Mouse (Mus musculus): ENCODE data around the gene Mylk. TPM values are rescaled to one million over a fixed set of nuclear protein-coding genes. Genes with fewer than 3 reads are reported as not detected.

Gene Mylk
- polyA plus RNA-seq, 1 experiment = not detected

DNA sequence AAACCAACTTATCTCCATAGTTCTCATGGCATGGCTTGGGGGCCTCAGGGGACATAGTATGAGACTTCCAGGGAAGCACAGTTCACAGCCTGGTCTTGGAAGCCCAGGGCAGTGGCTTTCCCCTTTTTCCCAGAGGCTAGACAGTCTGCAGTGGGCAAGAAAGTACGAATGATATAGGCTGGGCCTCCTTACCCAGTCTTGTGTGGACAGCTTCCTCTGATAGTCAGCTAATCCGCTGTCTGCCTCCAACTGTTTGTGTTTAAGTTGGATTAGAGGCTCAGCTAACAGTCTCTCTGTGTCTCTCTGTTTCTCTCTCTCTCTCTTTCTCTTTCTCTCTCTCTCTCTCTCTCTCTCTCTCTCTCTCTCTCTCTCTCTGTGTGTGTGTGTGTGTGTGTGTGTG, 156.0 kb downstream of the Mylk start:
- WGBS = 79% methylated on average over 2 of the region's 2 CpGs
- Histone ChIP-seq H3K27ac (ENCODE audit: insufficient read depth, low read depth, low read length) (no peak overlapping the region), H3K4me1 (ENCODE audit: control insufficient read depth, insufficient read depth, low read length) (no peaks in the 10 kb centered on the region), H3K4me3 (ENCODE audit: insufficient read depth, low read depth, low read length) (no peak overlapping the region)
- TF ChIP-seq CTCF (IDR thresholded peaks at IDR 0.05; ENCODE audit: insufficient read depth, low read depth, low read length) (no peak), POLR2A (IDR thresholded peaks at IDR 0.05; ENCODE audit: insufficient read depth, low read depth, low read length) (no peak)

DNA sequence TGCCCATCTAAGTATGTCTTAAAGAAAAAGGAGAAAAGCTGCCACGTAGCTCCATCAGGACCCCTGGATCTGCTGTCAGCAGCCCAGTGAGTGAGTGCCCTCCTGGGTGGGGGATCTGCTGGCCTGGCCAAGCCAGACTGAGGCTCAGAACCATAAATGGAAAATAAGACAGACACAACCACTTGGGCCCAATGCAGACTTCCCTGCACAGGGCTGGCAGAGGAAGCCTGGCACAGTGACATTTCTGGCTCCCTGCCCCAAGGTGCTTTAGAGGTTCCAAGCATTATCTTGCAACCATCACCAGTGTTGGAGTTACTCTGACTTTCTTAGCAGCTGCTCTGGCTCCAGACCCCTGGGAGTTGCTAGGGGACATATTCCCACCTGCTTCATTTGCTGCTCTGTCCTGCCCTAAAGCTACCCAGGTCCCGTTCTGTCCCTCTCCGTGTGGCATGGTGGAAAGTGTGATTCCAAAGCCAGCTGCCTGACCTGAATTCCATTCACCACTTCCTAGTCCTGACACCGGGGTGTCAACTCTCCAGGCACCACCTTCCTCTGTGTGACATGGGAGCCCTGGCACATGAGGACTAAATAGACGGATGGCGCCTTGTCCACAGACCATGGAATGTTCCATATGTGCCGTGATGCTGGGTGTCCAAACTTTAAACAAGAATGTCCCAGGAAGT, 156.7 kb downstream of the Mylk start:
- H3K4me1 ChIP-seq (ENCODE audit: control insufficient read depth, insufficient read depth, low read length) = no peaks in the 10 kb centered on the region
- no peak overlapping the region for H3K4me3 ChIP-seq (ENCODE audit: insufficient read depth, low read depth, low read length)
- H3K27ac ChIP-seq (ENCODE audit: insufficient read depth, low read depth, low read length) = no peak overlapping the region
- 78% methylated on average over 7 of the region's 7 CpGs for WGBS
- TF ChIP-seq POLR2A (IDR thresholded peaks at IDR 0.05; ENCODE audit: insufficient read depth, low read depth, low read length) (no peak), CTCF (IDR thresholded peaks at IDR 0.05; ENCODE audit: insufficient read depth, low read depth, low read length) (no peak)

DNA sequence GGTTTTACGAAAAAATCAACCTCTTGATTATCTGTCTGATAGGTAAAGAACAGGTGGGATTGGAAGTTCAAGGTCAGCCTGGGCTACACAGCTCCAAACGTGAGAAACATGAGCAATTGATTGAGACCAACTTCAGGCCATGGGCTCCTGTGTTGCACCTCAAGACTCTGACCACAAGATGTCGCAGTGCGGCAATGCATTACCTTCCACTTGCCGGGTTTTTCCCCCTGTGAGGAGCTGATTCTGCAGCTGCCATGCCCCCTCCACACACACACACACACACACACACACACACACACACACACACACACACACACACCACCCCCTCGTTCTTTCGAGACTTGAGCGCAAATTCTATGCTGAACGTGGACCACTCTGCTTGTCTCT, 157.3 kb downstream of the Mylk start:
- whole genome bisulfite sequencing = 4% methylated on average over 9 of the region's 9 CpGs
- H3K4me3 ChIP-seq (ENCODE audit: insufficient read depth, low read depth, low read length) = no peak overlapping the region
- no peaks in the 10 kb centered on the region for H3K4me1 ChIP-seq (ENCODE audit: control insufficient read depth, insufficient read depth, low read length)
- no peak overlapping the region for H3K27ac ChIP-seq (ENCODE audit: insufficient read depth, low read depth, low read length)
- TF ChIP-seq CTCF (IDR thresholded peaks at IDR 0.05; ENCODE audit: insufficient read depth, low read depth, low read length) (peak; percentile 73), POLR2A (IDR thresholded peaks at IDR 0.05; ENCODE audit: insufficient read depth, low read depth, low read length) (no peak)

DNA sequence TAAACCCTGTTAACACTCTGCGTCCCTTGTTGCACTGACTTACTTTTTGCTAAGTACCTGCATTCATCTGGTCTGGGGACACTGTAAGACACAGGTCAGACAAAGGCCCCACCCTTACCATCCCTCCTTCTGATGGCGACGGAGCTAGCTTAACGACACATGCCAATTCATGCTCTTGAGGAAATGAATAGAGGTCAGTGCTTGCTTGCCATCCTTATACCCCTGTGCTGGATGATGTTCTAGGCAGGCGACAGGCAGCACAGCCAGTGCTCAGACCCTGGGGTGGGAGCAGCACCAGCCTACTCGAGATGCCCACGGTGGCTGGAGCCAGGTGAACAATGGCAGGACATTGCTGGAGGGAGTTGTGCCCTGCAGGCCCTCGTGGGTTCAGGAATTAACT, 157.8 kb downstream of the Mylk start:
- Histone ChIP-seq H3K4me3 (ENCODE audit: insufficient read depth, low read depth, low read length) (no peak overlapping the region), H3K4me1 (ENCODE audit: control insufficient read depth, insufficient read depth, low read length) (no peaks in the 10 kb centered on the region), H3K27ac (ENCODE audit: insufficient read depth, low read depth, low read length) (no peak overlapping the region)
- no peak for TF ChIP-seq CTCF (IDR thresholded peaks at IDR 0.05; ENCODE audit: insufficient read depth, low read depth, low read length)
- TF ChIP-seq POLR2A (IDR thresholded peaks at IDR 0.05; ENCODE audit: insufficient read depth, low read depth, low read length) = no peak
- WGBS = 83% methylated on average over 8 of the region's 8 CpGs

DNA sequence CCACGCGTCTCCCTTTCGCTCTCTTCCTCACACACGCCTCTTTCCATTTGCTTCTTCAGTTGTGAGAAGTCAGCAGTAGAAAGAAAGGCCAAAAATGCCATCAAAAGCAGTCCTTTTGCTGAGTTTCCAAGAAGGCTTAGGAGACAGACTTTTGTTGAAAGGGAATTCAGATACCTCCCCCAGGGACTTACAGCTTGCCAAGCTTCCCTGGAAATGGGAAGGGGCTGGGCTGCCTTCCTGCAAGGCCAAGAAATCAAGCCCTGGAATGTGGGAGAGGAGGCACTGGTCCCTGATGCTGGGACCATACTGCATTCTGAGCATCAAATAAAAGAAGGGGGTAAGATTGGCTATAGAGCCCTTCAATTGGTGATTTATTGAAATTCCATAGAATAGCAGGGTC, 159.9 kb downstream of the Mylk start:
- 84% methylated on average over 4 of the region's 4 CpGs for WGBS
- no peak for TF ChIP-seq CTCF (IDR thresholded peaks at IDR 0.05; ENCODE audit: insufficient read depth, low read depth, low read length)
- no peak for TF ChIP-seq POLR2A (IDR thresholded peaks at IDR 0.05; ENCODE audit: insufficient read depth, low read depth, low read length)
- Histone ChIP-seq H3K27ac (ENCODE audit: insufficient read depth, low read depth, low read length) (no peak overlapping the region), H3K4me1 (ENCODE audit: control insufficient read depth, insufficient read depth, low read length) (no peaks in the 10 kb centered on the region), H3K4me3 (ENCODE audit: insufficient read depth, low read depth, low read length) (no peak overlapping the region)

DNA sequence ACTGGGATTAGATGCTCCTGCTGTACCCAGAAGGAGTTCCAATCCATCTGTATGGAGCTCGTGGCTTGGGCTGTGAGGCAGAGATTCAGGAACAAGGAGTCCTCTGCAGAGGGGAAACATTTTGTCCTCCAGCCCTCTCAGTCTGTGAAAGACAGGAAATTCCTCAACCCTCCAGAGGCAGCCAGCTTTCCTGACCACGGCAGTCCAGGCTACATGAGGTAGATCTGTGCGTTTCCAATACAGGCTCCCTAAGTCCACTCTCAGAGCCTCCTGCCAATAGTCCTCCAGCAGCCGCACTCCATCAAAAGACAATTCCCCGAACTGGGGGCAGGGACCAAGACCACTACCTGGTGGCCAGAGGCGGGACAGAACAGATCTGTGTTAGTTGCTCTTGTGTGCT, 164.4 kb downstream of the Mylk start:
- H3K4me1 ChIP-seq (ENCODE audit: control insufficient read depth, insufficient read depth, low read length) = no peaks in the 10 kb centered on the region
- no peak for TF ChIP-seq CTCF (IDR thresholded peaks at IDR 0.05; ENCODE audit: insufficient read depth, low read depth, low read length)
- no peak overlapping the region for H3K27ac ChIP-seq (ENCODE audit: insufficient read depth, low read depth, low read length)
- 84% methylated on average over 6 of the region's 6 CpGs for WGBS
- no peak overlapping the region for H3K4me3 ChIP-seq (ENCODE audit: insufficient read depth, low read depth, low read length)

DNA sequence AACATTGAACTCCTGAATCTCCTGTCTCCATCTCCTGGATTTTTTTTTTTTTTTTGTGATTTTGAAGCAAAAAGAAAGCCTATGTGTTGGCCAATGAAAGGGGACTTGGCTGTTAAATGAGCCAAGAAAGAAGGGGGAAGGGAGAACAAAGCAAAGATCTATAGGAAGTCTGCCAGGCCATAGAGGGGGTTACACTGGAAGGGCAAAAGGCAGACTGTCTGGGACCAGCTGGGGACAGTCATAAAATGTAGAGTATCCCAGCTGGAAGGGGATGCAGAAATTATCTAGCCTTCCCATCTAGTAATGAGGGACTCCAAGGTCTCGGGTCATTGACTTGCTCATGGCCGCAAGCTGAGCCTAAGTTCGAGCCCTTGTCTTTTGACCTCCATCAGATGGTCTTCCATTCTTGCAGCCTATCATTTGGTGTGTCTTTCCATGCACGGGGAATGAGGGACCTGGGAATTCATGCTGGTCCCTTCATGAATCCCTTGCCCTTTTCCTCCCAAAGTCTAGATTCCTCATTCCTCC, 172.4 kb downstream of the Mylk start:
- Histone ChIP-seq H3K27ac (ENCODE audit: insufficient read depth, low read depth, low read length) (no peak overlapping the region), H3K4me3 (ENCODE audit: insufficient read depth, low read depth, low read length) (no peak overlapping the region), H3K4me1 (ENCODE audit: control insufficient read depth, insufficient read depth, low read length) (peaks cover 5% of the 10 kb centered on the region; the same call in 1 of the 2 replicates)
- TF ChIP-seq CTCF (IDR thresholded peaks at IDR 0.05; ENCODE audit: insufficient read depth, low read depth, low read length) (no peak), POLR2A (IDR thresholded peaks at IDR 0.05; ENCODE audit: insufficient read depth, low read depth, low read length) (no peak)
- 93% methylated on average over 4 of the region's 4 CpGs for WGBS

DNA sequence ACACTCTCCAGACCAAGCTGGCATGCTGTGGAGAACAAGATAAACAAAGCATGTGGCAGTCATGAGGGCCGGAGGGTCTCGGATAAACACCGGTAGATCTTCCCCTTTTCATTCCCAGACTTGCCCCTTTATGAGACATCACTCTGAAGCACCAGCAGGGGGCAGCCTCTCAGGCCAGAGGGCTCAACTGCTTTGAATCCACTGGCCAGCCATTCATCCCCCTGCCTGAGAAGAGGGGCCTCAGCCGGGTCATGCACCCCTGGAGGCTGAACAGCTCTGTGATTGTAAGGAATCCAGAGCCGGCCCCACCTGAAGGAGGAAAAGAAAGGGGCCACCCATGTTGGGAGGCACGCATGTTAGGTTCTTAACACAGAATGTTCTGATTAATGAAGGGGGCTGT, 175.2 kb downstream of the Mylk start:
- H3K27ac ChIP-seq (ENCODE audit: insufficient read depth, low read depth, low read length) = no peak overlapping the region
- TF ChIP-seq CTCF (IDR thresholded peaks at IDR 0.05; ENCODE audit: insufficient read depth, low read depth, low read length) (0 out of 2 replicates have a peak, but pooled peaks have one; percentile 38), POLR2A (IDR thresholded peaks at IDR 0.05; ENCODE audit: insufficient read depth, low read depth, low read length) (no peak)
- peaks cover 9% of the 10 kb centered on the region for H3K4me1 ChIP-seq (ENCODE audit: control insufficient read depth, insufficient read depth, low read length)
- WGBS = 44% methylated on average over 6 of the region's 6 CpGs
- H3K4me3 ChIP-seq (ENCODE audit: insufficient read depth, low read depth, low read length) = no peak overlapping the region

DNA sequence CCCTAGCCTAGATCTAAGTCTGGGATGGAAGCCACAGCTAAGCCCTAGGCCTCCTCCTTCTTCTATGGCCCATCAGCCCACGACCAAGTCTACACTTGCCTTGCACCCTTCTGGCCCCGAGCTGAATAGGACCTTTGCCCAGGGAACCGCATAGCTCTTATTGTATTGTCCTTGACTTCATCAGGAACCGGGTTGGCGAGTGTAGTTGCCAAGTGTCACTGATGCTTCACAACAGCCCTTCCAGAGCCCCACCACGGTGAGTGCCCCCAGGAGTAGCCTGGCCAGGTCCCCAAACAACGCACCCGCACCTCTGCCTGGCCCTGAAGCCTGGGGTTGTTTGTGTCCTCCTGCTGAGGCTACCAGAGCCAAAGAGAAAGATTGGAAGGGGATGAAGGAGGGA, 175.9 kb downstream of the Mylk start:
- no peak overlapping the region for H3K4me3 ChIP-seq (ENCODE audit: insufficient read depth, low read depth, low read length)
- 63% methylated on average over 8 of the region's 8 CpGs for WGBS
- H3K4me1 ChIP-seq (ENCODE audit: control insufficient read depth, insufficient read depth, low read length) = peaks cover 11% of the 10 kb centered on the region
- no peak overlapping the region for H3K27ac ChIP-seq (ENCODE audit: insufficient read depth, low read depth, low read length)
- TF ChIP-seq POLR2A (IDR thresholded peaks at IDR 0.05; ENCODE audit: insufficient read depth, low read depth, low read length) (no peak), CTCF (IDR thresholded peaks at IDR 0.05; ENCODE audit: insufficient read depth, low read depth, low read length) (no peak)
